Mouse (Mus musculus) lung, postnatal 0 days (tissue): ENCODE results near the gene Amotl1.

ENCODE experiments used
- CTCF ChIP-seq: IDR thresholded peaks from 2 replicates; pipeline ENCODE4 v1.5.1; 2016; ENCODE audit warnings: antibody characterized with exemption, mild to moderate bottlenecking
- EP300 ChIP-seq: IDR thresholded peaks from 2 replicates; pipeline ENCODE4 v1.6.1; 2016; ENCODE audit warnings: antibody characterized with exemption, mild to moderate bottlenecking, control low read depth

GRCm38 (mm10) chr9:14663591-14663990, 18.7 kb upstream of the Amotl1 start:
- TF ChIP-seq CTCF = no peak
- no peak for TF ChIP-seq EP300
